Mouse (Mus musculus) ES-Bruce4 (cell line): Measurements from ENCODE around the gene Trafd1. TPM values are rescaled to one million over a fixed set of nuclear protein-coding genes. Genes with fewer than 3 reads are reported as not detected.

ENCODE experiments used
- H3K27ac ChIP-seq: 2 replicates; pipeline ENCODE4 v1.5.1; 2012; ENCODE audit warnings: low read length, inconsistent platforms; ENCODE audit not compliant: insufficient read depth
- H3K27me3 ChIP-seq: 2 replicates; pipeline ENCODE4 v1.6.1; 2012; ENCODE audit warnings: mild to moderate bottlenecking, low read length, inconsistent platforms; ENCODE audit not compliant: control insufficient read depth, poor library complexity, insufficient read depth, severe bottlenecking
- H3K36me3 ChIP-seq: 2 replicates; pipeline ENCODE4 v1.6.1; 2012; ENCODE audit warnings: inconsistent platforms, mild to moderate bottlenecking, low read length, moderate library complexity; ENCODE audit not compliant: control insufficient read depth, poor library complexity, insufficient read depth, severe bottlenecking
- H3K4me1 ChIP-seq: one replicate; pipeline ENCODE4 v1.8.1; 2011; ENCODE audit warnings: low read length; ENCODE audit not compliant: control insufficient read depth, insufficient read depth
- H3K4me3 ChIP-seq: 2 replicates; pipeline ENCODE4 v1.5.1; 2011; ENCODE audit warnings: low read depth, mild to moderate bottlenecking, low read length
- H3K9ac ChIP-seq: 2 replicates; pipeline ENCODE4 v1.6.1; 2012; ENCODE audit warnings: low read depth, mild to moderate bottlenecking, inconsistent platforms; ENCODE audit not compliant: poor library complexity, severe bottlenecking
- H3K9me3 ChIP-seq: replicated peaks from 2 replicates; pipeline ENCODE4 v1.6.1; 2012; ENCODE audit warnings: mild to moderate bottlenecking, low read length, inconsistent platforms; ENCODE audit not compliant: control insufficient read depth, poor library complexity, insufficient read depth, severe bottlenecking
- CTCF ChIP-seq: IDR thresholded peaks from one replicate; pipeline ENCODE4 v1.8.1; 2011; ENCODE audit warnings: low read depth, low read length
- EP300 ChIP-seq: IDR thresholded peaks from 2 replicates; pipeline ENCODE4 v1.6.1; 2011; ENCODE audit warnings: low read depth, low read length; ENCODE audit not compliant: insufficient read depth
- POLR2A ChIP-seq: IDR thresholded peaks from one replicate; pipeline ENCODE4 v1.8.1; 2011; ENCODE audit warnings: low read length; ENCODE audit not compliant: insufficient read depth
- polyA plus RNA-seq: library from polyadenylated mRNA; stranded (reverse); fragments of >200 nt; gene quantifications from 2 replicates; pipeline ENCODE4 v1.2.4, GENCODE M21; 2011; ENCODE audit warnings: low read depth; ENCODE audit not compliant: missing spikeins, insufficient read depth, insufficient read length

Trafd1 gene
- polyA plus RNA-seq, 1 experiment: 23.1 TPM

DNA sequence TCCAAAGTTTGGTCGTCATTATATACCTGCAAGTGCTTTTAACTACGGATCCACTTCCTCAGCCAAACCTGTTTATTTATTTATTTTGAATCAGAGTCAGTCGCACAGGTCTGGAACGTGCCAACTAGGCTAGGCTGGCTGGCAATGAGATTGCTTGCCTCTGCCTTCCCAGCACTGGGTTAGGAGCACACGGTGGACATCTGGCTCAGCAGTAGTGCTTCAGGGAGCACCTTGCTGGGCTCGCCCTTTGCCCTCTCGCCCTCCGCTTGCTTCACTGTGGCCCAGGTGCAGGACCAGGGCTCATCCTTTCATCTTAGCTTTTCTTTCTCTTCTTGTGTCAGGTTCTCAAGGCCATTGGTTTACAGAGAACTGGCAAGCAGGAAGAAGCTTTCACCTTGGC lies 22.4 kb upstream of the Trafd1 start:
- peaks cover 59% of the 10 kb centered on the region for H3K36me3 ChIP-seq
- no peak for TF ChIP-seq POLR2A
- no peak for TF ChIP-seq EP300
- no peak for TF ChIP-seq CTCF

DNA sequence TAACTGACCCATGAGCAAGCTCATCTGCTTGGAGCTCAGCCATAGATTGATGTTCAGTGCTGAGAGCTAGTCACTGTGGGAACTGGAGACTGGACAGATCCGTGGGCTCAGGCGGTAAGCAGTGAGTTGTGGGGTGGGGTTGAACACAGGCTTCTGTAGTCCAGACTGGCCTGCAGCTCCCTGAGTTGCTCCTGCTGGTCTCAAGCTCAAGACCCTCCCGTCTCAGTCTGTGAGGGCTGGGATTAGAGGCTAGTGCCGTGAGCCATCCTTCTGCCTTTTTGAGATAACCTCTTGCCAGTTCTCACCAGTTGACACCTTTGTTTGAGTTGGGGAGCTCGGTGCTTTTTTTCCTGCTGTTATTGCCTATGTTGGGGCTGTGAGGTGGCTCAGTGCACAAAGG lies 15.4 kb upstream of the Trafd1 start:
- no peak overlapping the region for H3K9ac ChIP-seq
- no peak overlapping the region for H3K4me3 ChIP-seq
- TF ChIP-seq EP300: no peak
- TF ChIP-seq POLR2A: no peak
- no peak for TF ChIP-seq CTCF
- no peaks in the 10 kb centered on the region for H3K27me3 ChIP-seq
- H3K4me1 ChIP-seq: no peaks in the 10 kb centered on the region
- peaks cover 13% of the 10 kb centered on the region for H3K36me3 ChIP-seq
- no peaks in the 10 kb centered on the region for H3K9me3 ChIP-seq
- no peak overlapping the region for H3K27ac ChIP-seq

More for the DNA sequence above, 22.4 kb upstream of the Trafd1 start:
- H3K9me3 ChIP-seq: no peaks in the 10 kb centered on the region
- no peaks in the 10 kb centered on the region for H3K4me1 ChIP-seq
- H3K9ac ChIP-seq: no peak overlapping the region
- H3K4me3 ChIP-seq: no peak overlapping the region
- no peak overlapping the region for H3K27ac ChIP-seq
- H3K27me3 ChIP-seq: no peaks in the 10 kb centered on the region

DNA sequence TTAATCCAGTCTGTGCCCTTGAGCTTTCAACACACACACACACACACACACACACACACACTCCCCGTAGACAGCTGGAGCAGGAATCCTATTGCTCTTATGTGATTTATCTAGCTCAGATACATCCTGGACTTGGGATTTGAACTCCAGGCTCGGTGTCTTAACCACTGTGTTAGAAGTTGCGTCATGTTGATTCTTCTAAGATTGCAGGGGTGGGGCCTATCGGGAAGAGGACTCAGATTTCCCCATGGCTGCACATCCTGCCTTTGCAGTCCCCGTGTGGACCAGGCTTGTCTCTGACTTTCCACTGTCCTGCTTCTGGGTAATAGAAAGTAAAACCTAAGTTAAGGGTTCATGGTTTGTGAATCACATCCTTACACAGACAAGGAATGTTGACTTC lies 14.6 kb upstream of the Trafd1 start:
- Histone ChIP-seq H3K9me3 (no peaks in the 10 kb centered on the region), H3K9ac (peak overlapping the region; percentile 94), H3K27ac (peak overlapping the region; percentile 58), H3K36me3 (peaks cover 13% of the 10 kb centered on the region), H3K27me3 (no peaks in the 10 kb centered on the region), H3K4me3 (peak overlapping the region; percentile 77), H3K4me1 (no peaks in the 10 kb centered on the region)
- TF ChIP-seq CTCF (no peak), EP300 (no peak), POLR2A (no peak)

DNA sequence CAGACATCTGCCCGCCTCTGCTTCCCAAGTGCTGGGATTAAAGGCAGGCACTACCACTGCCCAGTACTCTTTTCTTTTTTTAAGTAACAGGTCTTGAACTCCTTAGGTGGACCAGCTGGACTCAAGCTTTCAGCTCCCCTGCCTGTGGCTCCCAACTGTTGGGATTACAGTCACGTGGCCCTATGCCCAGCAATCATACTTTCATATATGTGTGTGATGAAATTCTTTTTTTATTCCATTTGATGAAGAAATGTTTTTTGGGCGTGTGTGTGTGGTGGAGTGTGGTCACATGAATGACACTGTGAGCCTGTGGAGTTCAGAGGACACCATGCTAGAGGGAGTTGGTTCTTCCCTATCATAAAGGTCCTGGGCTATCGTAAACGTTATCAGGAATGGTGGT lies 14.1 kb upstream of the Trafd1 start:
- Histone ChIP-seq H3K9ac (peak overlapping the region; percentile 94), H3K4me1 (no peaks in the 10 kb centered on the region), H3K4me3 (peak overlapping the region; percentile 77), H3K27ac (peak overlapping the region; percentile 58), H3K36me3 (peaks cover 13% of the 10 kb centered on the region), H3K9me3 (no peaks in the 10 kb centered on the region), H3K27me3 (no peaks in the 10 kb centered on the region)
- TF ChIP-seq CTCF: no peak
- TF ChIP-seq EP300: no peak
- TF ChIP-seq POLR2A: no peak

DNA sequence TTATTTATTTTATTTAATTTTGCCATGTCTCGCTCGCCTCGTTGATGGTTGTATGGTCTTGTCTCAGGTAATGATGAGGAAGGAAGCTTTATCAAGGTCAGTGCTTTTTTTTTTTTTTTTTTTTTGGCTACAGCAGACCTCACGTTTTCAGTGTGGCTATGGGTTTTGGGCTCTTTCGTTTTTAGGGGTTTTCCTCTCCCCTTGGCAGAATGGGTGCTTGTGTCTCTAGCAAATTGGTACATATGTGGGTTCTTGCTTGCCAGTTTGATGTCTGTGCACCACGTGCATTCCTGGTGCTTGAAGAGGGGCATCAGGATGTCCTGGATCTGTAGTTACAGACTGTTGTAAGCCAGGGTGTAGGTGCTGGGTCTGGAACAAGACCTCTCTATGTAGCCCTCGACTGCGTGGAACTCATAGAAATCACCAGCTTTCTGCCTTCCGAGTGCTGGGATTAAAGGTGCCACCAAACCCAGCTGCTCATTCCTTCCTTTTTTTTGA lies 13.6 kb upstream of the Trafd1 start:
- Histone ChIP-seq H3K27ac (peak overlapping the region; percentile 3; the same call in 1 of the 2 replicates), H3K9ac (peak overlapping the region; percentile 94)

DNA sequence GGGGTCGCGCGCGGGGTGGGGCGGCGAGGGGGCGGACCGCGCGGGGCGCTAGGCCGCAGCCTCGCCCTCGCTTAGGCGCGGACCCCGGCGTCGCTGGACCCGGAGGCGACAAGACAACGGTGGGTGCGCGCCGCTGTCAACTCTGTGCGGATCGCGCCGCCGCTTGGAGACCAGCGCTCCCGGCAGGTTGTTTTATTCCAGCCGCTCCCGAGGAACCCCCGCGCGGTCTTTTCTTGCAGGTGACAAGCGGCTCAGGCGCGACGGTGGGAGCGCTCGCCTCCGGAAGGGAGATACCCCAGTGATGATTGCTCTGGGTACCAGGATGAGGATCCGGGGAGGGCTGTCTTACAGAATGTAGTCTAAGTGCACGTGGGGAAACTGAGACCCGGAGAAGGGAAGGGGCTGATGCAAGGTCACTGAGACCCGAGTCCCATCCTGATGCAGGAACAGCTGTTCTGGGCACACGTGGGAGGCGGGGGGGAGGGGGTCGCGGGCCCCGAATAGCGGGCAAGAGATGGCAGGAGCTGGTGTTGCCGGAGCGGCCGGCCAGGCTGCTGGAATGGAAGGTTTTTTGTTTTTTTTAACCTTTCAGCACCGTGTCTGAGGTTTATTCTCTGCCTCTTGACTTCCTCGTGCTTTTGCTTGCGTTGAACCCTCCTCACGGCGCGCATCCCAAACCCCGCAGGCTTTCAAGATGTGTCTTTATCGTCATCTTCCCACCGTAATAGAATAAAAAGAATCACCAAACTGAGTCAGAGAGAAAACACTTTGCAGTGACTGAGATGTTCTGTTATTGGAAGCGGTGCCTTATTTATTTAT lies 12.9 kb upstream of the Trafd1 start:
- TF ChIP-seq EP300: no peak
- TF ChIP-seq CTCF: no peak
- TF ChIP-seq POLR2A: no peak
- no peaks in the 10 kb centered on the region for H3K27me3 ChIP-seq
- H3K27ac ChIP-seq: no peak overlapping the region
- H3K36me3 ChIP-seq: peaks cover 6% of the 10 kb centered on the region
- H3K4me3 ChIP-seq: peak overlapping the region; percentile 88
- H3K4me1 ChIP-seq: no peaks in the 10 kb centered on the region
- H3K9ac ChIP-seq: peak overlapping the region; percentile 94
- H3K9me3 ChIP-seq: 0 out of 2 replicates have a peak, but pooled peaks cover 2% of the 10 kb centered on the region

More for the DNA sequence above, 13.6 kb upstream of the Trafd1 start:
- Histone ChIP-seq H3K4me1 (no peaks in the 10 kb centered on the region), H3K4me3 (peak overlapping the region; percentile 88), H3K9me3 (0 out of 2 replicates have a peak, but pooled peaks cover 2% of the 10 kb centered on the region), H3K27me3 (no peaks in the 10 kb centered on the region), H3K36me3 (peaks cover 11% of the 10 kb centered on the region)
- no peak for TF ChIP-seq CTCF
